Mouse (Mus musculus) CH12.LX (cell line): ENCODE data around the gene Hnrnpll. TPM values are rescaled to one million over a fixed set of nuclear protein-coding genes. Genes with fewer than 3 reads are reported as not detected.

ENCODE experiments used
- DNase-seq: peaks from one replicate; pipeline ENCODE4 v3.0.0-alpha.2; 2013; ENCODE audit errors: extremely low read depth
- H3K27ac ChIP-seq: 2 replicates; pipeline ENCODE4 v1.5.1; 2012; ENCODE audit warnings: low read depth, mild to moderate bottlenecking, control low read depth, moderate library complexity; ENCODE audit not compliant: insufficient read depth
- H3K27me3 ChIP-seq: replicated peaks from 2 replicates; pipeline ENCODE3; 2012; ENCODE audit warnings: inconsistent platforms
- H3K36me3 ChIP-seq, 2 experiments: replicated peaks in 1 of 2; 2 replicates each; pipeline versions ENCODE3 to v1.6.1; 2012; ENCODE audit warnings: inconsistent platforms in 1 of 2, low read length in 1 of 2, mild to moderate bottlenecking in 1 of 2, mixed read lengths in 1 of 2, moderate library complexity in 1 of 2; ENCODE audit not compliant: control insufficient read depth in 1 of 2, insufficient read depth in 1 of 2
- H3K4me1 ChIP-seq, 2 experiments: 2 replicates each; pipeline ENCODE4 v1.6.1; 2012; ENCODE audit warnings: inconsistent platforms in 1 of 2, moderate library complexity in 1 of 2; ENCODE audit not compliant: insufficient read depth in 2 of 2, control insufficient read depth in 1 of 2
- H3K4me2 ChIP-seq: 2 replicates; pipeline ENCODE4 v1.6.1; 2012; ENCODE audit warnings: low read depth, mild to moderate bottlenecking, control low read depth; ENCODE audit not compliant: poor library complexity, insufficient read depth, severe bottlenecking
- H3K4me3 ChIP-seq, 3 experiments: fragments of 150-350 bp in 1 of 3; sonication (generic) in 1 of 3; replicated peaks in 1 of 3; 2 replicates each; pipeline versions ENCODE3 to v1.5.1; 2011 to 2012; ENCODE audit warnings: low read depth in 2 of 3, low read length in 2 of 3, mild to moderate bottlenecking in 2 of 3, moderate library complexity in 2 of 3, control low read depth in 1 of 3, improper control_type of control experiment in 1 of 3, inconsistent platforms in 1 of 3, mixed read lengths in 1 of 3; ENCODE audit not compliant: poor library complexity in 1 of 3
- H3K79me2 ChIP-seq: replicated peaks from 2 replicates; pipeline ENCODE4 v1.6.1; 2012; ENCODE audit warnings: mild to moderate bottlenecking, moderate library complexity; ENCODE audit not compliant: control insufficient read depth, poor library complexity, insufficient read depth, severe bottlenecking; ENCODE audit errors: extremely low read depth
- H3K9ac ChIP-seq: 2 replicates; pipeline ENCODE4 v1.6.1; 2012; ENCODE audit warnings: low read depth, mild to moderate bottlenecking, control low read depth, moderate library complexity; ENCODE audit not compliant: insufficient read depth
- H3K9me3 ChIP-seq: replicated peaks from 2 replicates; pipeline ENCODE3; 2012; ENCODE audit warnings: low read length, inconsistent platforms, mixed read lengths
- BHLHE40 ChIP-seq: IDR thresholded peaks from 2 replicates; pipeline ENCODE4 v1.6.1; 2011; ENCODE audit warnings: mild to moderate bottlenecking, low read depth, low read length, improper control_type of control experiment
- ELF1 ChIP-seq: IDR thresholded peaks from 2 replicates; pipeline ENCODE4 v1.6.1; 2014; ENCODE audit warnings: low read depth, mild to moderate bottlenecking, inconsistent platforms, low read length, improper control_type of control experiment
- EP300 ChIP-seq: IDR thresholded peaks from 2 replicates; pipeline ENCODE4 v1.6.1; 2011; ENCODE audit warnings: low read length, improper control_type of control experiment
- ETS1 ChIP-seq: conservative IDR thresholded peaks from 2 replicates; pipeline ENCODE4 v1.6.1; 2012; ENCODE audit warnings: low read depth, mild to moderate bottlenecking, inconsistent platforms, low read length, improper control_type of control experiment, moderate library complexity
- GABPA ChIP-seq: IDR thresholded peaks from 2 replicates; pipeline ENCODE4 v1.6.1; 2012; ENCODE audit warnings: low read depth, low read length, improper control_type of control experiment, inconsistent platforms; ENCODE audit not compliant: insufficient replicate concordance
- IRF4 ChIP-seq: IDR thresholded peaks from 2 replicates; pipeline ENCODE4 v1.6.1; 2014; ENCODE audit warnings: low read depth, mild to moderate bottlenecking, inconsistent platforms, low read length, improper control_type of control experiment
- JUN ChIP-seq: IDR thresholded peaks from 2 replicates; pipeline ENCODE4 v1.6.1; 2011; ENCODE audit warnings: low read depth, mild to moderate bottlenecking, low read length, improper control_type of control experiment, moderate library complexity; ENCODE audit not compliant: insufficient read depth
- JUND ChIP-seq: conservative IDR thresholded peaks from 2 replicates; pipeline ENCODE4 v1.6.1; 2011; ENCODE audit warnings: low read depth, low read length, improper control_type of control experiment
- KAT2A ChIP-seq: IDR thresholded peaks from 2 replicates; pipeline ENCODE4 v1.6.1; 2012; ENCODE audit warnings: low read length, improper control_type of control experiment, inconsistent platforms; ENCODE audit not compliant: insufficient replicate concordance
- MAFK ChIP-seq: IDR thresholded peaks from 2 replicates; pipeline ENCODE4 v1.6.1; 2011; ENCODE audit warnings: low read length, improper control_type of control experiment; ENCODE audit not compliant: insufficient replicate concordance
- MAX ChIP-seq: IDR thresholded peaks from 2 replicates; pipeline ENCODE4 v1.6.1; 2011; ENCODE audit warnings: low read length, improper control_type of control experiment
- MEF2A ChIP-seq: IDR thresholded peaks from 2 replicates; pipeline ENCODE4 v1.6.1; 2014; ENCODE audit warnings: low read depth, mild to moderate bottlenecking, inconsistent platforms, low read length, improper control_type of control experiment, borderline replicate concordance
- NRF1 ChIP-seq: IDR thresholded peaks from 2 replicates; pipeline ENCODE4 v1.6.1; 2014; ENCODE audit warnings: low read depth, mild to moderate bottlenecking, inconsistent platforms, low read length, improper control_type of control experiment, moderate library complexity
- RAD21 ChIP-seq: IDR thresholded peaks from 2 replicates; pipeline ENCODE4 v1.6.1; 2011; ENCODE audit warnings: low read depth, mild to moderate bottlenecking, low read length, improper control_type of control experiment, moderate library complexity
- SIN3A ChIP-seq: IDR thresholded peaks from 2 replicates; pipeline ENCODE4 v1.6.1; 2012; ENCODE audit warnings: low read length, improper control_type of control experiment, inconsistent platforms
- SMC3 ChIP-seq: IDR thresholded peaks from 2 replicates; pipeline ENCODE4 v1.6.1; 2011; ENCODE audit warnings: low read depth, low read length, improper control_type of control experiment
- TCF12 ChIP-seq: IDR thresholded peaks from 2 replicates; pipeline ENCODE4 v1.6.1; 2014; ENCODE audit warnings: low read depth, mild to moderate bottlenecking, inconsistent platforms, low read length, improper control_type of control experiment
- UBTF ChIP-seq: IDR thresholded peaks from 2 replicates; pipeline ENCODE4 v1.6.1; 2012; ENCODE audit warnings: low read depth, mild to moderate bottlenecking, inconsistent platforms, low read length, improper control_type of control experiment, moderate library complexity
- USF1 ChIP-seq: IDR thresholded peaks from 2 replicates; pipeline ENCODE4 v1.6.1; 2014; ENCODE audit warnings: low read depth, mild to moderate bottlenecking, inconsistent platforms, low read length, improper control_type of control experiment
- ZC3H11A ChIP-seq: IDR thresholded peaks from 2 replicates; pipeline ENCODE4 v1.6.1; 2012; ENCODE audit warnings: low read depth, mild to moderate bottlenecking, inconsistent platforms, low read length, improper control_type of control experiment
- dilution Hi-C: fragments of 300-500 bp; cut with MboI; formaldehyde crosslinking; loops from 2 replicates; pipeline ENCODE4 v1.14.3; 2020; ENCODE audit warnings: low sequenced_read_pairs; ENCODE audit not compliant: extremely low pct_unique_long_range_greater_than_20kb, extremely low pct_ligation_motif_present
- in situ Hi-C: fragments of 300-500 bp; cut with MboI; formaldehyde crosslinking; loops from 3 replicates; pipeline ENCODE4 v1.14.3; 2019; ENCODE audit warnings: low sequenced_read_pairs, low pct_ligation_motif_present, low pct_unique_long_range_greater_than_20kb, mixed read lengths
- polyA plus RNA-seq: library from polyadenylated mRNA; unstranded; fragments of >175 nt; gene quantifications from 2 replicates; pipeline ENCODE4 v1.2.1, GENCODE M21; 2012; ENCODE audit warnings: low read depth; ENCODE audit not compliant: insufficient read length
- total RNA-seq, 2 experiments: library from RNA; depleted of rRNA; stranded (reverse); fragments of 300-350 nt in 1 of 2; fragments of >200 nt in 1 of 2; gene quantifications; 2 replicates each; pipeline ENCODE4 v1.2.3; 2012 to 2014

The Hnrnpll gene
- total and polyA plus RNA-seq, 3 experiments, result 14.4 to 24.1 (median 22.3) TPM

DNA sequence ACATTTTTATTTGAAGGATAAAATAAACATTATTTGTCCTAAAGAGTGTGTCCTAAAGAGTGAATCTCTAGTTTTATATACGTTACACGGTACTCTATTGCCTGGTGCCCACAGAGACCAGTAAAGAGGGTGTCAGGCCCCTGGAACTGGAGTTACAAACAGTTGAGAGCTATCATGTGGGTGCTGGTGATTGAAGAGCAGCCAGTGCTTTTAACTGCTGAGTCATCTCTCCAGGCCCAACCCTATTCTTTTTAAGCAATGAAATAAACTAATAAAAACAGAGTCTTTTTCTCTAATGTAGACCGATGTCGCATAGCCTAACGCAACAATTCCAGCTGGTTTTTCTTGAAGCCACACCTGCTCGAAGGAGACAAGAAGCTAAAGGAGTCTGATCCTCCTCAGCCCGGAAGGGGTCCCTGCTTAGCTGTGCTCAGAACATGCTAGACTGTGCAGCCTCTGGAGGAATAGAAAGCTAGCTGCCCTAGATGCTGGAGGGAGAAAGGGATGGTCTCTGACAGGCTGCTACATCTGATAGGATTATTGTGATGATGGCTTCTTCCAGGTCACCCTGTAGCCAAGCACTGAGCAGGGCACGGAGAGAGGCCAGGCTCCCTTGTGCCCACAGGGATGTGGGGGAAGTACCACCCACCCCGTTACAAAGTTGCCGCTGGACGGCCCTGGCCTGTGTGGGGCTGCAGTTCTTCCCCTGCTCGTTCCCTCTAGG, 80.2 kb downstream of the Hnrnpll start:
- no peaks in the 10 kb centered on the region for H3K27me3 ChIP-seq
- peak overlapping the region; percentile 26 for H3K4me2 ChIP-seq
- no peaks in the 10 kb centered on the region for H3K36me3 ChIP-seq
- H3K27ac ChIP-seq, result peak overlapping the region; percentile 95
- H3K79me2 ChIP-seq, result no peaks in the 10 kb centered on the region
- dilution Hi-C loops (no loop called here), in situ Hi-C loops (loop anchor here (5.0 kb wide), 2 partner anchors 35 to 85 kb away; partner anchors contain the start of gene Atl2)
- TF ChIP-seq MEF2A (no peak), TCF12 (0 out of 2 replicates have a peak, but pooled peaks have one; percentile 14), SIN3A (peak; percentile 30; the same call in 1 of the 2 replicates), USF1 (no peak), IRF4 (no peak), JUN (no peak), ETS1 (no peak), RAD21 (peak; percentile 18), GABPA (no peak), UBTF (no peak), MAX (no peak), EP300 (no peak), SMC3 (0 out of 2 replicates have a peak, but pooled peaks have one; percentile 13), ELF1 (0 out of 2 replicates have a peak, but pooled peaks have one; percentile 27), KAT2A (no peak), JUND (no peak), NRF1 (no peak), MAFK (peak; percentile 94), BHLHE40 (no peak), ZC3H11A (no peak)
- TF ChIP-seq, all 38 proteins: peak for 6
- Histone ChIP-seq H3K4me3 (peak overlapping the region; percentile 24 to 51 (median 36)), H3K4me1 (peaks cover 10 to 50% of the 10 kb centered on the region in 2 experiments), H3K9me3 (peaks cover 20% of the 10 kb centered on the region), H3K9ac (peak overlapping the region; percentile 49)
- DNase-seq, result peak; percentile 51
